Mouse (Mus musculus) ES-E14 (cell line): Measurements from ENCODE around the gene St3gal4.

Experiments
- CHD2 ChIP-seq: IDR thresholded peaks from 2 replicates; pipeline ENCODE4 v1.6.1; 2014; ENCODE audit warnings: mild to moderate bottlenecking, low read depth, low read length, inconsistent platforms
- HCFC1 ChIP-seq: IDR thresholded peaks from 2 replicates; pipeline ENCODE4 v1.6.1; 2012; ENCODE audit warnings: low read length, inconsistent platforms, borderline replicate concordance; ENCODE audit not compliant: insufficient read depth
- MAFK ChIP-seq: IDR thresholded peaks from 2 replicates; pipeline ENCODE4 v1.6.1; 2014; ENCODE audit warnings: mild to moderate bottlenecking, low read depth, low read length, inconsistent platforms; ENCODE audit not compliant: insufficient read depth
- ZC3H11A ChIP-seq: IDR thresholded peaks from 2 replicates; pipeline ENCODE4 v1.6.1; 2012; ENCODE audit warnings: low read depth, mild to moderate bottlenecking, inconsistent platforms, low read length, borderline replicate concordance
- ZNF384 ChIP-seq: IDR thresholded peaks from 2 replicates; pipeline ENCODE4 v1.6.1; 2012; ENCODE audit warnings: low read depth, low read length, inconsistent platforms

DNA sequence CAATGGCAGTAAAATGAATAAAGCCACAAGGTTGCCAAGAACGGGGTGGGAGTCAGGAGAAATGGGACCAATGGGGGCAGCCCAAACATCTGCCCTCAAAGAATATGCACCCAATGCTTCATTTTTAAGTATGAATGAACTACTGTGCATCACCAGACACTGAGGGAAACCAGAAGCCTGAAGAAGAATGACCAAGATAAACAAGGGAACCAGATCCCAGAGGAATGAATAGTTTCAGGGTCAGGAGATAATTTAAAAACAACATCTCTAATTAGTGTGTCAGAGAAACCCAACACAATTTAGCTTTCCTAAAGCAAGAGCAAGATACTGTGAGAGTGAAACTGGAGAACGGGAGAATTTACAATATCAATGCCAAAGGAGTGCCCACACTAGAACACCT is 41.6 kb upstream of the St3gal4 start:
- TF ChIP-seq HCFC1 (no peak), ZC3H11A (no peak), MAFK (no peak), ZNF384 (no peak), CHD2 (no peak)
